Mouse (Mus musculus) left cerebral cortex, postnatal 4 days (tissue): ENCODE measurements around the gene Cep135. TPM values are rescaled to one million over a fixed set of nuclear protein-coding genes. Genes with fewer than 3 reads are reported as not detected.
A peak's percentile ranks its signal among the peaks of the same experiment; 100 is the strongest.

Experiments used
- DNase-seq: peaks from one replicate; pipeline ENCODE4 v3.0.0-alpha.2; 2022
- intact Hi-C: fragments of 180-260 bp; cut with DNase I; formaldehyde crosslinking; loops from one replicate; pipeline ENCODE4 v1.15.1; 2025
- total RNA-seq, 2 experiments: library from RNA; stranded (reverse); gene quantifications; 2 replicates each; pipeline ENCODE4 v1.2.3; 2021

Cep135 gene
- total RNA-seq, 2 experiments from 2014 or later: 8.9 to 10.0 TPM

GRCm38 (mm10) chr5:76680959-76681358, 92.5 kb downstream of the Cep135 start:
- DNase-seq: no peak
- intact Hi-C loops: no loop called here

GRCm38 (mm10) chr5:76681895-76682656, 93.6 kb downstream of the Cep135 start:
- DNase-seq: no peak
- intact Hi-C loops: no loop called here

GRCm38 (mm10) chr5:76683455-76683854, 95.0 kb downstream of the Cep135 start:
- intact Hi-C loops: no loop called here
- DNase-seq: no peak

DNA sequence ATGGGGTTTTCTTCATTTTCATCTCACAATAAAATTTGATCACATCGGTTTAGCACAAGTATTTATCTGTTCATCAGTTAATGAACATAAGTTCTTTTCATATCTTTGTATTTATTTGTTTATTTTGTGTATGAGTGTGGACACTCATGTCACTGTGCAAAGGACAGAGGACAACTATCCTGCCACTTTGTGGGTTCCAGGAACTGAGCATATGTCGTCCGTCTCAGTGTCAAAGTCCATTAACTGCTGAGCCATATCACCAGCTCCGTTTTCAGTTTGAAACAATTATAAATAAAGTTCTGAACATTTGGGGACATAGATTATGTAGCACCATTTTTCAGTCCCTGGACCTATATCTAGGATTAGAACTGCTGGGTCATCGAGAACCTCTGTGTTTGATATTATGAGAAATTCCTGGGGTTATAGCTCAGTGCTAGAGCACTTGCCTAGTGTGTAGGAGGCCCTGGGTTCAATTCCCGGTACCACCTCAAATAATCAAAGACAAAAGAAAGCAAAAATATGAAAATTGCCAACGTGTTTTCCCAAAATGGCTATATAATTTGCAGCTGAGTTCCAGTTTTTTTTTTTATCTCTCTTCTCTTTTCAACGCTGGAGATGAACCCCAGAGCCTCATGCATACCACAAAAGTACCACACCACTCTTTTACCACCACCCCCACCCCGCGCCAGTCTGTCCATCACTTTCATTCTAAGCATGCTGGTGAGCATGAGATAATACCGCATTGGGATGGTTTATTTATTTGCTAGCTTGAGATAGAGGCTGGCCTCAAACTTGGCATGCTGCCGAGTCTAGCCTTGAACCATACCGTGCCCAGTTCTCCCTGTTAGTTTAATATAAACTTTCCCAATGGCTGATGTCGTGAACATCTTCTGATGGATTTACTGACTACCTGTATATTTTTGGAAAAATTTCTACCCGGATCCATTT, 96.4 kb downstream of the Cep135 start:
- no peak for DNase-seq
- intact Hi-C loops: no loop called here

DNA sequence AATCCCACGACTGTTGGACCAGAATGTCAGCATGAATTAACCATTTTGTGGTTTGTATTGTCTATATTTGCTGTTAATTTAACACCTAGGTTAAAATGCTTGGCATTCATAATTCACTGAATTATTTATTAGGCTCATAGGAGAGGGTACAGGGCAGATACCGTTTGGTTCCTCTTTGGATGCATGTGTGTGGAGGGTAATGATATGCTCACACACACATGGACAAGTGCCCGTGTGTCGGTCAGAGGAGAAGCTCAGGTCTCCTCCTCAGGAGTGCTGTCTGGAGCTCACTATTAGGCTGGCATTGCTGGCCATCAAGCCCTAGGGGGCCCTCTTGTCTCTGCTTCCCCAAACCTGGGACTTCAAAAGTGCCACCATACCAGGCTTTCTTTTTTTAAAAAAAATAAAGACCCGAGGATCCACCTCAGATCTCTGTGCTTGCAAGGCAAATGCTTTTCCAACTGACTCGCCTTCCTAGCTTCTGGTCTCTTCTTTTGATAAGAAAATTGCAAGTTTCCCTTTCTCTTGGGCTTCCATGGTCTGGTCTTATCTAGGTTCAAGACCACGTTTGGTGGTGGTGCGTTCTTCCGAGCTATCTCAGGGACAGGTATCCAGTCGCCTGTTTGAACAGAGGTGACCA, 99.6 kb downstream of the Cep135 start:
- intact Hi-C loops: no loop called here
- DNase-seq: no peak

DNA sequence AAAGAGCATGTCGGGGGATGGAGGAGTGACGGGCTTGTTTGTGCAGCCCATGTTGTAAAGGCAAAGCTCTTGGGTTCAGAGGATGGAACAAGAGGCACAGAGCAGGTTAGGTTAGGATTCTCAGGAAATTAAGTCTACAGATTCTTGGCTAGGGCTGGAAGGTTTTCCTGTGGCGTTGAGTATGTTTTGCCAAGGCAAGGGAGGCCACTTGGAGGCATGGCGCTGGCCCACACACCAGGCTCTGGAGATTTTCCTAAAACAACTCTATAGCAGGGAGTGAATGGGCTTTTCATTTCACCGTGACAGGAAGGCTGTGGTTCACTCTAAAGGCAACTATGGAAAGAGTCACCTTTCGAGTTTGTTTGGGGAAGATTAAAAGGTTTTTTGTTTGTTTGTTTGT, 100.1 kb downstream of the Cep135 start:
- intact Hi-C loops: no loop called here
- DNase-seq: peak; percentile 50

DNA sequence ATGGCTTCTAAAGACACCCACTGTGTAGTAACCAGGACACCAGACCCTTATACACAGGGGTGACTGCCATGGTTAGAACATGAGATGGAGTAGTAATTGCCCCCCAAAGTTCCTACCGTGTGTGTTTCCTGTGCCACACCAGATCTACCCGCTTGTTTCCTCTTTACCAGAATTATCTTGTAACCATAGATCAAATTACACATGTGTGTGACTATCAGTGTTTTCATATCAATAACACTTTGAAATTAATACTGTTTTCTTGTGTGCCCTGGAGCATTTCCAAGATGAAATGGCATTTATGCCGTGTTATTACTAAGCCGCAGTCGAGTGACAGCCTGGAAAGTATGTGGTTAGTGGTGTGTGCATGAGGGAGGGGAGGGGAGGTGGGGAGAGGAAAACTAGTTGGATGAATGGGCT, 101.7 kb downstream of the Cep135 start:
- DNase-seq: no peak
- intact Hi-C loops: no loop called here

GRCm38 (mm10) chr5:76691251-76691650, 102.8 kb downstream of the Cep135 start:
- no peak for DNase-seq

DNA sequence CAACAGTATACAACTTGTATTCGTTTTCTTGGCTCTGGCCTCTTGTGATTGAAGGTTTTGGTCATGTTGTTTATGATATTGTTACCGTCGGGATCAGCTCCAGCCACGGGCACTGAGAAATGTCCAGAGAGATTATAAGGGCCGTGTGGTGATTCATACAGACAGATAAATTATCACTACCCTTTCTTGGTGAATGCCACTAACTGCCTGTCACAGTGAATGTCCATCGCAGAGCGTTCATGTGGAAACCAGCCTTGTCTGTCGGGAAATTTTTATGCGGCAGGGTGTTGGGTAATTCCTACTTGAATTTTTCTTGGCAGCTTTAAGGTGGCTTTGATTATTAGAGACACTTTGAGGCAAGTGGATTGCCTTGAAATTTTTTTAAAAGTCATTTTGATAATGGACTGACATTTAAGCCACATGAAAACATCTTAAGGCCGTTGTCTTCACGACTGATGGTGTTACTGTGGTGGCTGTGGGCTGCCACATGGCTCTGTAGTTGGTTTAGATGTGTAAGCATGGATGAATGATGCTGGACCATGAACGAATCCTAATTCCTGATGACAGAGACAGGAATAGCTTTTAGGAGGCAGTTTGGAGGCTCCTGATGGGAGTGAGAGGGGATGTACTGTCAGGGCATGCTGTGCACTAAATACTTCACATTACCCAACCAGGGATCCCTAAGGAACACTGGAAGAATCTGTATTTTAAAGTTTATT, 103.4 kb downstream of the Cep135 start:
- DNase-seq: peak; percentile 49
- intact Hi-C loops: no loop called here

More at GRCm38 (mm10) chr5:76691251-76691650, 102.8 kb downstream of the Cep135 start:
- intact Hi-C loops: no loop called here

Other genes with a start within 250 kb of the Cep135 start
- gene Nmu, start 224.9 kb upstream of the Cep135 start, total RNA-seq: not detected
- not detected for gene Gm7271, start 104.7 kb upstream of the Cep135 start, total RNA-seq
- gene Exoc1, start 59.4 kb upstream of the Cep135 start, total RNA-seq: 100 to 1,000 TPM in 1 of 2 experiments, 10 to 100 TPM in 1; 97.5 to 103 TPM
- 100 to 1,000 TPM; 282 to 293 TPM for gene C530008M17Rik, start 67.8 kb downstream of the Cep135 start, total RNA-seq